Mouse (Mus musculus): ENCODE results near the gene Hid1.

DNA sequence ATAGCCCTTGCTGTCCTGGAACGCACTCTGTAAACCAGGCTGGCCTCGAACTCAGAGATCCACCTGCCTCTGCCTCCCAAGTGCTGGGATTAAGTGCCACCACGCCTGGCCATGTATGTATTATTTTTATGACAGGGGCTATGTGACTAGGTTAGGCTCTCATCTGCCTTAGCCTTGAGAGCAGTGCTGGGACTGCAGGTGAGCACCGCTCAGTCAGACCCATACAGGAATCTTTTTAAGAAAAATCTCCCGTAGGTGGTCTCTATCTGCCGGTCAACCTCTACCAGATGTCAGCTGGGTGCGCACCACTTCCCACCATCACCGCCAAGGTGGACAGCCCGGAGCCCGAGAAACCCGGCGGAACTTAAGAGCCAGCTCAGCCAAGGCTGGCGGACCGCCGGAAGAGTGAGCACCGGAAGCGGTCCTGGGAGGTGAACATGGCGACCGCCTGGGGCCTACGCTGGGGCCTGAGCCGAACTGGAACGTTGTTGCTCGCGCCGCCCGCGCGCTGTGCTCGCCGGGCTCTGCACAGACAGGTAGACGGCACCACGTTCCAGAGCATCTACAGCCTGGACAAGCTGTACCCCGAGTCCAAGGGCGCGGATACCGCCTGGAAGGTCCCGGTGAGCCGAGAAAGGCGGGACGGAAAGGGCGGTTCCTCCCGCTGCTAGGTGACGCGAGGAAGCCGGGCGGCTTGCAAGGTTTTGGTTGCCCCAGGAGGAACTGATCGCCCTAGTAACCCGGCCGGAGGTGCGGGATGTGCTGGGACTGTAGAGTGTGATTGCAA is 36.0 kb upstream of the Hid1 start, which contains the start of gene Mrpl58:
- TF ChIP-seq POLR2A (IDR thresholded peaks at IDR 0.05; ENCODE audit: control insufficient read depth, extremely low read depth, insufficient read depth, low read length, poor library complexity) (peak; percentile 71; the same call in 1 of the 2 replicates), CTCF (IDR thresholded peaks at IDR 0.05; ENCODE audit: borderline replicate concordance, control insufficient read depth, extremely low read depth, insufficient read depth, low read length, poor library complexity) (0 out of 2 replicates have a peak, but pooled peaks have one; percentile 50)

Data from thymus, adult 2 months (tissue).